Mouse (Mus musculus) cerebellum, adult 2 months (tissue): Measurements from ENCODE around the gene 4833439L19Rik.

Experiments used
- CTCF ChIP-seq: fragments of 200-500 bp; IDR thresholded peaks from 2 replicates; pipeline ENCODE4 v1.5.1; 2011; ENCODE audit warnings: low read depth, mild to moderate bottlenecking, control low read depth, low read length, moderate library complexity, borderline replicate concordance; ENCODE audit not compliant: insufficient read depth
- POLR2A ChIP-seq: fragments of 200-500 bp; IDR thresholded peaks from 2 replicates; pipeline ENCODE4 v1.6.1; 2011; ENCODE audit warnings: low read length, control low read depth, borderline replicate concordance; ENCODE audit not compliant: insufficient read depth

DNA sequence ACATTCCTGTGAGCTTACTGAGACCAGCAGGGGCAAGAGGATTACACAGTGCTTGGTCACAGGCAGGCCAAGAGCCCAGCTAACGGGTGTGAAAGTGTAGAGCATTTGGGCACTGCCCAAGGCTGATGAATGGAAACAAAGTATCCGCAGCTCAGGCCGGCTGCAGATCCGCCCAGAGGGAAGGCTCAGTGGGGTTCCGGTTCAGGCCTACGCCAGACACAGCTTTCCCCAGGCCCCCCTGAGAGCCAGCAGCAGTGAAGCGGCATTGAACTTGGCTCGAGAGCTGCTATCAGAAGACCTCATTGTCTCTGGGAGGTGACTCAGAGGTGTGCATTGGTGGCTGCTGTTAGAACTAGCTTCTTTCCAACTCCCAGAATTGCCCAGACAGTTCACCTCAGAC, 43.4 kb upstream of the 4833439L19Rik start:
- no peak for TF ChIP-seq CTCF
- no peak for TF ChIP-seq POLR2A
